Mouse (Mus musculus): ENCODE data around the gene Slc7a1. TPM values are rescaled to one million over a fixed set of nuclear protein-coding genes. Genes with fewer than 3 reads are reported as not detected.

Gene Slc7a1
- polyA plus RNA-seq, 1 experiment from 2014 or later = 30.0 TPM

GRCm38 (mm10) chr5:148398766-148399659 lies 691 bp downstream of the Slc7a1 start:
- H3K27ac ChIP-seq (ENCODE audit: low read depth, low read length) = peak overlapping the region; percentile 33; the same call in 1 of the 2 replicates
- DNase-seq (ENCODE audit: low spot score) (peak; percentile 75), ATAC-seq (peak; percentile 76)
- no peaks in the 10 kb centered on the region for H3K27me3 ChIP-seq (replicated peaks; ENCODE audit: control insufficient read depth, insufficient read depth, low read length)
- peak overlapping the region; percentile 79 for H3K4me3 ChIP-seq (ENCODE audit: low read depth, low read length)
- no peaks in the 10 kb centered on the region for H3K9me3 ChIP-seq (replicated peaks; ENCODE audit: control insufficient read depth, low read length)
- no peaks in the 10 kb centered on the region for H3K36me3 ChIP-seq (ENCODE audit: control insufficient read depth, insufficient read depth, low read length)
- peak overlapping the region; percentile 98 for H3K4me2 ChIP-seq (ENCODE audit: low read length)
- H3K4me1 ChIP-seq (ENCODE audit: control insufficient read depth, insufficient read depth, low read length) = 0 out of 2 replicates have a peak, but pooled peaks cover 2% of the 10 kb centered on the region
- 3% methylated on average over 58 of the region's 58 CpGs for WGBS
- peak overlapping the region; percentile 79 for H3K9ac ChIP-seq (ENCODE audit: low read length)

- Histone ChIP-seq H3K27me3 (replicated peaks; ENCODE audit: control insufficient read depth, insufficient read depth, low read length) (no peaks in the 10 kb centered on the region), H3K4me2 (ENCODE audit: low read length) (peak overlapping the region; percentile 98), H3K4me1 (ENCODE audit: control insufficient read depth, insufficient read depth, low read length) (0 out of 2 replicates have a peak, but pooled peaks cover 2% of the 10 kb centered on the region), H3K9ac (ENCODE audit: low read length) (no peak overlapping the region), H3K9me3 (replicated peaks; ENCODE audit: control insufficient read depth, low read length) (no peaks in the 10 kb centered on the region), H3K27ac (ENCODE audit: low read depth, low read length) (no peak overlapping the region), H3K4me3 (ENCODE audit: low read depth, low read length) (peak overlapping the region; percentile 79), H3K36me3 (ENCODE audit: control insufficient read depth, insufficient read depth, low read length) (no peaks in the 10 kb centered on the region)
- 48% methylated on average over 6 of the region's 6 CpGs for WGBS
- no peak for DNase-seq (ENCODE audit: low spot score)
- no peak for ATAC-seq
Observed at GRCm38 (mm10) chr5:148398451-148398765, 1.3 kb downstream of the Slc7a1 start.

- 0 out of 2 replicates have a peak, but pooled peaks cover 2% of the 10 kb centered on the region for H3K4me1 ChIP-seq (ENCODE audit: control insufficient read depth, insufficient read depth, low read length)
- H3K9me3 ChIP-seq (replicated peaks; ENCODE audit: control insufficient read depth, low read length) = no peaks in the 10 kb centered on the region
- no peak overlapping the region for H3K4me3 ChIP-seq (ENCODE audit: low read depth, low read length)
- H3K36me3 ChIP-seq (ENCODE audit: control insufficient read depth, insufficient read depth, low read length) = no peaks in the 10 kb centered on the region
- peak overlapping the region; percentile 98 for H3K4me2 ChIP-seq (ENCODE audit: low read length)
- DNase-seq (ENCODE audit: low spot score) = no peak
- no peak overlapping the region for H3K9ac ChIP-seq (ENCODE audit: low read length)
- no peaks in the 10 kb centered on the region for H3K27me3 ChIP-seq (replicated peaks; ENCODE audit: control insufficient read depth, insufficient read depth, low read length)
- no peak overlapping the region for H3K27ac ChIP-seq (ENCODE audit: low read depth, low read length)
- 55% methylated on average over 5 of the region's 5 CpGs for WGBS
- ATAC-seq = no peak
Observed at GRCm38 (mm10) chr5:148397911-148398310, 1.8 kb downstream of the Slc7a1 start.

GRCm38 (mm10) chr5:148397418-148397817 lies 2.3 kb downstream of the Slc7a1 start:
- Histone ChIP-seq H3K4me3 (ENCODE audit: low read depth, low read length) (no peak overlapping the region), H3K4me1 (ENCODE audit: control insufficient read depth, insufficient read depth, low read length) (0 out of 2 replicates have a peak, but pooled peaks cover 2% of the 10 kb centered on the region), H3K4me2 (ENCODE audit: low read length) (no peak overlapping the region), H3K27me3 (replicated peaks; ENCODE audit: control insufficient read depth, insufficient read depth, low read length) (no peaks in the 10 kb centered on the region), H3K27ac (ENCODE audit: low read depth, low read length) (no peak overlapping the region), H3K9ac (ENCODE audit: low read length) (no peak overlapping the region), H3K9me3 (replicated peaks; ENCODE audit: control insufficient read depth, low read length) (no peaks in the 10 kb centered on the region), H3K36me3 (ENCODE audit: control insufficient read depth, insufficient read depth, low read length) (no peaks in the 10 kb centered on the region)
- WGBS = 90% methylated on average over 4 of the region's 4 CpGs
- ATAC-seq (no peak), DNase-seq (ENCODE audit: low spot score) (no peak)

- DNase-seq (ENCODE audit: low spot score) = no peak
- no peak overlapping the region for H3K9ac ChIP-seq (ENCODE audit: low read length)
- no peaks in the 10 kb centered on the region for H3K36me3 ChIP-seq (ENCODE audit: control insufficient read depth, insufficient read depth, low read length)
- 87% methylated on average over 8 of the region's 8 CpGs for WGBS
- no peak overlapping the region for H3K4me2 ChIP-seq (ENCODE audit: low read length)
- H3K4me1 ChIP-seq (ENCODE audit: control insufficient read depth, insufficient read depth, low read length) = no peaks in the 10 kb centered on the region
- no peak overlapping the region for H3K27ac ChIP-seq (ENCODE audit: low read depth, low read length)
- ATAC-seq = no peak
- no peak overlapping the region for H3K4me3 ChIP-seq (ENCODE audit: low read depth, low read length)
- no peaks in the 10 kb centered on the region for H3K27me3 ChIP-seq (replicated peaks; ENCODE audit: control insufficient read depth, insufficient read depth, low read length)
- H3K9me3 ChIP-seq (replicated peaks; ENCODE audit: control insufficient read depth, low read length) = no peaks in the 10 kb centered on the region
Observed at GRCm38 (mm10) chr5:148393316-148393715, 6.4 kb downstream of the Slc7a1 start.

- Histone ChIP-seq H3K4me2 (ENCODE audit: low read length) (no peak overlapping the region), H3K9me3 (replicated peaks; ENCODE audit: control insufficient read depth, low read length) (no peaks in the 10 kb centered on the region), H3K4me1 (ENCODE audit: control insufficient read depth, insufficient read depth, low read length) (no peaks in the 10 kb centered on the region), H3K27me3 (replicated peaks; ENCODE audit: control insufficient read depth, insufficient read depth, low read length) (no peaks in the 10 kb centered on the region), H3K4me3 (ENCODE audit: low read depth, low read length) (no peak overlapping the region), H3K36me3 (ENCODE audit: control insufficient read depth, insufficient read depth, low read length) (no peaks in the 10 kb centered on the region), H3K27ac (ENCODE audit: low read depth, low read length) (no peak overlapping the region), H3K9ac (ENCODE audit: low read length) (no peak overlapping the region)
- ATAC-seq (no peak), DNase-seq (ENCODE audit: low spot score) (no peak)
- 78% methylated on average over 6 of the region's 6 CpGs for WGBS
Observed at GRCm38 (mm10) chr5:148392831-148393230, 6.9 kb downstream of the Slc7a1 start.

- no peaks in the 10 kb centered on the region for H3K9me3 ChIP-seq (replicated peaks; ENCODE audit: control insufficient read depth, low read length)
- no peak overlapping the region for H3K9ac ChIP-seq (ENCODE audit: low read length)
- no peaks in the 10 kb centered on the region for H3K36me3 ChIP-seq (ENCODE audit: control insufficient read depth, insufficient read depth, low read length)
- 95% methylated on average over 15 of the region's 15 CpGs for WGBS
- no peak for DNase-seq (ENCODE audit: low spot score)
- H3K27ac ChIP-seq (ENCODE audit: low read depth, low read length) = no peak overlapping the region
- H3K4me2 ChIP-seq (ENCODE audit: low read length) = no peak overlapping the region
- no peak overlapping the region for H3K4me3 ChIP-seq (ENCODE audit: low read depth, low read length)
- H3K27me3 ChIP-seq (replicated peaks; ENCODE audit: control insufficient read depth, insufficient read depth, low read length) = no peaks in the 10 kb centered on the region
- no peak for ATAC-seq
- peaks cover 4% of the 10 kb centered on the region; the same call in 1 of the 2 replicates for H3K4me1 ChIP-seq (ENCODE audit: control insufficient read depth, insufficient read depth, low read length)
Observed at GRCm38 (mm10) chr5:148389007-148389970, 10.4 kb downstream of the Slc7a1 start.

GRCm38 (mm10) chr5:148388251-148389006 lies 11.3 kb downstream of the Slc7a1 start:
- 84% methylated on average over 18 of the region's 18 CpGs for WGBS
- Histone ChIP-seq H3K4me3 (ENCODE audit: low read depth, low read length) (no peak overlapping the region), H3K27ac (ENCODE audit: low read depth, low read length) (no peak overlapping the region)

More at GRCm38 (mm10) chr5:148388251-148389006, 11.3 kb downstream of the Slc7a1 start:
- no peak for DNase-seq (ENCODE audit: low spot score)
- Histone ChIP-seq H3K36me3 (ENCODE audit: control insufficient read depth, insufficient read depth, low read length) (no peaks in the 10 kb centered on the region), H3K9me3 (replicated peaks; ENCODE audit: control insufficient read depth, low read length) (no peaks in the 10 kb centered on the region), H3K9ac (ENCODE audit: low read length) (no peak overlapping the region), H3K4me1 (ENCODE audit: control insufficient read depth, insufficient read depth, low read length) (peaks cover 11% of the 10 kb centered on the region), H3K4me2 (ENCODE audit: low read length) (no peak overlapping the region), H3K27me3 (replicated peaks; ENCODE audit: control insufficient read depth, insufficient read depth, low read length) (no peaks in the 10 kb centered on the region)
- no peak for ATAC-seq
